Mouse (Mus musculus) adrenal gland, adult (tissue): ENCODE results near the gene Cfdp1.

Experiments used
- DNase-seq, 2 experiments: peaks; one replicate each; pipeline ENCODE4 v3.0.0; 2022 to 2023; ENCODE audit warnings: low spot score in 1 of 2; ENCODE audit not compliant: inconsistent age in 2 of 2

Gene Cfdp1

DNA sequence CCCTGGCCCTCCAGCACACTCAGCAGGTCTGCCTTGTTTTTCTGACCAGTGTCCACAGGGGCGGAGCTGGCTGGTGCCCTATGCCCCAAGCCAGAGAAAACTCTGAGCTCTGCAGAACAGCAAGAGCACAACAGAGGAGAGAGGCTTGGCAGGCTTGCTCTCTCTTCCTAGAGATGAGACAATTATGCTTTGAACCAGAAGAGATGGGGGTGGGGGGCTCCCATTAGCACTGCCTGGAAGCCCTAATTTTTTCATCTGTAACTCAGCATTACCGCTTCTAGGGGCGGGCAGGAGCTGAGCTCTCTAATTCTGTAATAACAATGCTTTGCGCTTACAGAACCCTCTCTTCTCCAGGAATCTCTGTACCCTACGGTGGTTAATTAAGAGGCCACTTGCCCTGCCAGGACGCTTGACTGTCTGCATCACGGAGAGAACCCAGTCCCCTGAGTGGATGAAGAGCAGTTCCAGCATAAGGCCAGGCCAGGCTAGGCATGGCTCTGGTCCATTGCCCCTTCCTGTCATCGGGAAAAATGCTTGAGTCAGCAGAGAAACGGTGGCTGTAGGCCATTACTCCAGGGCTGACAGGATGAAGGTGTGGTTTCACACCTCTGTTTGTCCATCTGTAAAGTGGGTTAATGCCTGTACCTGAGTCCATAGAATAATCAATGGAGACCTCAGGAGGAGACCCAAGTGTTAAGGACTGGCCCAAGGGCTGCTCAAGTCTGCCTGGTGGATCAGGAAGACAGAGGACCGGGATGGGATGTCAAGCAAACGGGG lies 111.6 kb downstream of the Cfdp1 start:
- DNase-seq: peak; percentile 60 to 83

DNA sequence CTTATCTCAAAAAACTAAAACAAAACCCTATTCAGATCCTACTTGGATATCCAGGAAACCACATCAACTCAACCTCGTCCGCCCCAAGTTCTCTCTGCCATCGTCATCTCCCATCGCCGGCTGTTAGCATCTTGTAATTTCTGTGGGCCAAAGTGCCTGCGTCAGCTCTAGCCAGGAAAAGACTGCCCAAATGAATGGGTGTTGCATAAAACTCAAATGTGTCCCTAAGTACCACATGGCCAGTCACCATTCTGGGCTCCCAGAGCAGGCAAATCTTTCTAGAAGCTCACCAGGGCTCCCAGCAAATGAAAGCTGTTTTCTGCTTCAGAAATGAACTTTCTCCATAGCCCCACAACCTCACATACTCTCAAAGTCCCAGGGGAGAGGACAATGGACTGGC lies 112.5 kb downstream of the Cfdp1 start:
- DNase-seq: peak in 1 of 2 experiments; percentile 73

DNA sequence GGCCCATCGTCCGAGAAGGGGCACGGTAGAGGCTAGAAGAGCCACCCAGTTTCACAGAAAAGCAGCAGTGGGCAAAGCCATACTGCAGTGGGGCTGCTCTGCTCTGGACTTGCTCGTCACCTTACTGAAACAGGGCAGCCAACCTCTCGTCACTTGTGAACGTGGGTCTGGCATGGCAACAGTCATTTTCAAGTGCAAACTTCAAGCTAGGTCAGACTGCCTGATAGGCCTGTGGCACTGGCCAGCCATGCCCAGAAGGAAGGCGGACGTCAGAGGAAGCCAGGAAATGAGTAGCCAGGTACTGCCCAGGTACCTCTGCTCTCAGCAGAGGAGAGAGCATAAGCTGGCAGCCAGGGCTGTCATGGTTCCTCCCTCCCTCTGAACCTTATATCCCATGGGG lies 113.1 kb downstream of the Cfdp1 start:
- peak in 1 of 2 experiments; percentile 57 for DNase-seq

DNA sequence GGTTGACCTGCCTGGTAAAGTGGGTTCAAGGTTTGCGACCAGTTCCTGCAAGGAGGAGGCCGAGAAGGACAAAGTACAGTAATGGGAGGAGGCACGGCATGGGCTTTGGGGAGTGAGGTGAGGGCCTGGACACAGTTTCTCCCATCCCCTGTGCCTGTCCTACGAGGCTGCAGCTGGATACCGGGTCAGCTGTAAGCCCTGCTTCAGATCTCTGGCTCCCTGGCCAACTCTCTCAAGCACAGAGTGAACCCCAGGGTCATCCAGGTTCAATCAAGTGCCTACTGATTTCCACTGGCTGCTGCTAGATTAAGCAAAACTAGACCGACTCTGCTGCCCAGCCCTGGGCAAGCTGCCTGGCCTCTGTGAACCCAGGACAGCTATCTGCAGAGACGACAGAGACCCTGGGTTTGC lies 113.8 kb downstream of the Cfdp1 start:
- DNase-seq: peak in 1 of 2 experiments; percentile 76

GRCm38 (mm10) chr8:111739604-111740003 lies 114.5 kb downstream of the Cfdp1 start:
- DNase-seq: peak in 1 of 2 experiments; percentile 65

DNA sequence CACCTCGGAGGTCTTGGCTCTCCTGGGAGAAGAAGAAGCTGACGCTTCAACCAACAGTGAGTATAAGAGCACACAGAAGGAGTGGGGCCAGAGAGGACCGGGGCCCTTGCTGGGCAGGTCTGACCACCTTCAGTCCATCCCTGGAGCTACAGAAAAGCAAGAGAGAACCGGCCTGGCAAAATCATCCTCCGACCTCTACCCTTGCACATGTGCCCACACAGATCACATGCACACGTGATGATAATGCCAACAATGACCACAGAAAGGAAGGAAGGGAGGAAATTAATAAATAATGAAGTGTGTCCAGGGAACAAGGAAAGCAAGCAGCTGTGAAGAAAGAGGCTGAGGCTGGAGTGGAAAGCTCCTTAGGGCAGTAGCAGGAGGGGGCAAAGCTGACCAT lies 115.2 kb downstream of the Cfdp1 start:
- DNase-seq: peak in 1 of 2 experiments; percentile 49

DNA sequence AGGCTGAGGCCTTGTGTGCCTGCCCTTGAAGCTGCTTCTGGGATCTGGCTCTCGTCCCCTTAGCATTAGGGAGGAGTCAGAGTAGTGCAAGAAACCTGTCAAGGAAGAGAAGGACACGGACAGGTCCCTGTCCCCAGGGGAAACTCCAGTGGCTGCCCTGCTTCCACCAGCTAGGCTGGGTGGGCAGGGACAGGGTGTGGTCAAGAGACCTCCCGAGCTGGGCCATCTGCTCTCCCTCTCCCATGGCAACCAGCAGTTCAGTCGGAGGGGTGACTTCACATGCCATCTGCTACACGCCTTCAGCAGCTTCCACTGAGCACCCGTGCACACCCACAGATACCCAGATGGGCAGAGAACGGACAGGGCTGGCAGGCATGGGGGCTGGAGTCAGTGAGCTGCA lies 117.8 kb downstream of the Cfdp1 start:
- peak; percentile 45 to 73 for DNase-seq

DNA sequence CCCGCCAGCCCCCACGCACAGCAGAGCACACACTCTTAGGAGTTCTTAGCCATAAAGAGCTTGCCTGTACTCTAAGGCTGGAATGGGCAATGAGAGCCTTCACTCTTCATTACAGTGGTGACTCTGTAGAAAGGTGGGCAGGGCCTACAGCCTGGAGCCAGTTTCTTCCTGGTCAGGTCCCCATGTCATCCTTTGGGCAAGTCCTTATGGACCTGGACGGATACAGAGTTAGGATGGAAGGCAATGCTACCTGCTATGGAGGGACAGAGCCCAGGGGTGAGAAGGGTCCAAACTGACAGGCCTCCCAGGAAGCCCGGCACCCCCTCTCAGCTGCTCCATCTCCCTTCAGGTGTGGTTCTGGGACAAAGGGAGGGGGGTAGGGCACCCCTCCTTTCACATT lies 118.3 kb downstream of the Cfdp1 start:
- no peak for DNase-seq

GRCm38 (mm10) chr8:111735335-111735761 lies 118.7 kb downstream of the Cfdp1 start:
- peak; percentile 70 to 80 for DNase-seq

DNA sequence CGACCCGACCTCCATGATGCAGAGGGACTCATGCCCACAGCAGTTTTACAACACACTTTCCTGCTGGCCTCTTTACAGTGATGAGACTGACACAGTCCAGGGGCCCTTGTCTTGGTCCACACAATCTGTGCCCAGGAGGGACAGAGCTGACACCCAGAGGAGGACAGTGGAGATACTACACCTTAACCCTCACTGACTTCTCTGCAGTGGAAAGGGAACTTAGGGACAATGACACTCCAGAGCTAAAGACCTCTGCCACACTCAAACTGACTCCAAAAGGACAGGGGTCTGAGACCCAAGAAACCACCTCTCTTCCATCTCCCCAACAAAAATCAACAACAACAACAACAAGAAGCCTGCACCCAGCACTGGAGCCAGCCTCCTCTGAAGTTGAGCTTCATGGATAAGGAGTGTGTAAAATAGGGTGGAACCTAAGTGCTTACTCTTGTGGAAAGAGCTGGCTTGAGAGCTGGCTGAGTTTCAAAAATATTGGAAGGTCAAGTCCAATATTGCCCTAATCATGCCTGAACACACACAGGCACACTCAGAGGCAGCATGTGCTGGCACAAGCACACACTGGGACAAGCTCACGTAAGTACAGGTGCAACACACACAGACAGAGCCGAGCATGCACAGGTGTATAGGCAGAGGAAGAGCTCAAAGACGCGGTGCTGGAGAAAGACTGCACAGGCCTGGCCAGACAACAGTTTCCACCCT lies 119.7 kb downstream of the Cfdp1 start:
- peak; percentile 18 to 71 for DNase-seq

DNA sequence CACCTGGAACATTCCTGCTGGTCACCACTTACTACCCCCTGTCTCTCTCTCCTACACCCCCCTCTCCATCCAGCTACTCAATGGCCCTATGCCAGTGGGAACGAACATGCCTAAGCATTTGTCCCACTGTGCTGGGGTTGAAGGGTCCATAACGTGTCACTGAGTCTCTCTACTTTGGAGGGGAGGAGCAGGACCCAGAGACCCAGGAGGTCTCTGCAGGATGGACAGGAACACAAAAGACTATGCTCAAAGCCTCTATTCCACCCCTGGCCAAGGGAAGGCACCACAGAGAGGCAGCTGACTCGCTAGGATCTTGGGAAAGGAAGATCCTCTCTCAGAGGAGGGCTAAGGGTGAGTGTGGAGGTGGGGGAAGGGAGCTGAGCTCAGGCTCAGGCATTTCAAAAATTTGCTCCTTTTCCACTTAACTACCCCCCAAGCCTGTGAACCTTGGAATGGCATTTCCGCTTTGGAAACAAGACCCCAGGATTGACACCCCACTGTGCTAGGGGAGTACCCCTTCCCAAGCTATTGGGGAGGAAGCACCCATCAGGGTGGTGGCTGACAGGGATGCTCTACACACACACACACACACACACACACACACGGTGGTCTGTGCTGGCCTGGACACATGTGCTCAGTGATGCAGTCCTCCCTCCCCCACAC lies 120.4 kb downstream of the Cfdp1 start:
- peak in 1 of 2 experiments; percentile 28 for DNase-seq

DNA sequence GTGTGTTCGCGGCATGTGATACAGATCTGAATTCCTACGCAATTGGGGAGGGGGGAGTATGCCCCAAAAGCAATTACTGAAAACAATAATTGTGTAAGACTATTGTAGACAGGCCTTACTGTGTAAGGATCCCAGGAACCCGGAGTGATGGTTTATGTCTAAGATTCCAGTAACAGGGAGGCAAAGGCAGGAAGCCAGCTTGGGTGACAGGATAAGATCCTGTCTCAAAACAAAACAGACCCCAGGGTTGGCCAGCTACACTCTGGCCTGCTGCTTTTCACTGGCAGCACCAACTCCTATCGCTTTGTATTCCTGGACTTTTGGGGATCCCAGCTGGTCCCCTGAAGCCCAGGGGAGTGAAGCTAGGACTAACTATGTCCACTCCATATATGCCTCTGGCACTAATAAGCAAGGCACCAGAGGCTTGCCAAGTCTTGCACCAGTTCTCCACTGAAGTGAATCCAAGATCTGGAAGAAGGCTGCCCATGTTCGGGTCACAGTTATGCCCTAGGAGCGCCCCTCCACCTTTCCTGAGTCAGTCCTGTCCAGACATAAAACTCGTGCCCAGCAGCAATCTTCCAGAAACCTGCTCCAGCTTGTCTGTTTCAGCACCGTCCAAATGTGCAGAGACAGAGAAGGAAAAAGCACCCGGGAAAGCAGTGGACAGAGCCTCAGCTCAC lies 121.5 kb downstream of the Cfdp1 start:
- DNase-seq: peak in 1 of 2 experiments; percentile 77

DNA sequence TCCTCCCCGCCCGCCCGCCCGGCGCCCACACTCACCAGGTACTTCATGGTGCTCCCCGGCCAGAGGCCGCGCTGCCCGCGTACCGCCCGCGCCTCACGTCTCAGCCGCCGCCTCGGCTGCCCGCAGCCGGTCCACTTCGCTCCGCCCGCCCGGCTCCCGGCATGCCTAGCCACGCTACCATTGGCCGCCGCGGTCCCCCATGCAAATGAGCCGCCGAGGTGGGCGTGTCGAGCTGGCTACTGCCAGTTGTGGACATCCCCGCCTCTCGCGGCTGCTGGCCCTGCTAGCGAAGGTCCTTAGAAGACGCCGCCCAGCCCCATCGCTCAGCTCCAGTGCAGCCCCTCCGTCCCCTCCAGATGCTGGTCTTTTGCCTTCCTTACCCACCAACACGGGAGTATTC lies 122.1 kb downstream of the Cfdp1 start:
- DNase-seq: peak; percentile 98 to 99

DNA sequence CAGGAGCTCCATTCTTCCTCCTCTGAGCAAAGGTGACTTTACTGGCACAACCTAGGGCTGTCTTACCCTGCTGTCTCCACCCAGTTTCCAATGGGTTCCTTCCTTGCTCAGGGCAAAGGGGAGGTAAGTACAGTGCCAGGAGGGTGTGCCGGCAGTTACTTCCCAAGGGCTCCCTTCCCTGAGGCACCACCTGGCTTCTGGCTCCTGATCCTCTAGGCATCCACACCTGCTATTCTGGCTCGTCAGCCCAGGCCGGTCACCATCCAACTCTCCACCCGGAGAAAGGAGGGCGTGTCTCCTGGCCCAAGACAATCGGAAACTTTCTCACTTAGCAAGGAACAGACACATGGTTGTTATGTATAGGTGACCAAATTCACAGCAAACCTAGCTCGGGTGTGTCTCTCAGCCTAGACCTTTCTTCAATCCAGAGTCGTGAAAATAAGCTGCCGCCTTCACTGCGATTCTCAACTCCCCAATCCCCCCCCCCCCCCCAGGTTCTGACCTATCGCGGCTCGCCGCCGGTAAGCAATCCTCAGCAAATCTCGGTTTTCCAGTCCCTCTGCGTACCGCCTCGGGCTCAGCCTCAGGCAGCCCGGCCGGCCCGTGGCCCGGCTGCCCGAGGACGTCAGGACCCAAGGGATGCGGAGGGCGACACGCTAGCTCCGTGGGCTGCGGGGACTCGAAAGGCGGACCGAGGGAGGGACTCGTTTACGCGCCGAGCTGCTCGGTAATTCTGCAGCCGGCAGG lies 122.7 kb downstream of the Cfdp1 start:
- DNase-seq: peak; percentile 47 to 78

DNA sequence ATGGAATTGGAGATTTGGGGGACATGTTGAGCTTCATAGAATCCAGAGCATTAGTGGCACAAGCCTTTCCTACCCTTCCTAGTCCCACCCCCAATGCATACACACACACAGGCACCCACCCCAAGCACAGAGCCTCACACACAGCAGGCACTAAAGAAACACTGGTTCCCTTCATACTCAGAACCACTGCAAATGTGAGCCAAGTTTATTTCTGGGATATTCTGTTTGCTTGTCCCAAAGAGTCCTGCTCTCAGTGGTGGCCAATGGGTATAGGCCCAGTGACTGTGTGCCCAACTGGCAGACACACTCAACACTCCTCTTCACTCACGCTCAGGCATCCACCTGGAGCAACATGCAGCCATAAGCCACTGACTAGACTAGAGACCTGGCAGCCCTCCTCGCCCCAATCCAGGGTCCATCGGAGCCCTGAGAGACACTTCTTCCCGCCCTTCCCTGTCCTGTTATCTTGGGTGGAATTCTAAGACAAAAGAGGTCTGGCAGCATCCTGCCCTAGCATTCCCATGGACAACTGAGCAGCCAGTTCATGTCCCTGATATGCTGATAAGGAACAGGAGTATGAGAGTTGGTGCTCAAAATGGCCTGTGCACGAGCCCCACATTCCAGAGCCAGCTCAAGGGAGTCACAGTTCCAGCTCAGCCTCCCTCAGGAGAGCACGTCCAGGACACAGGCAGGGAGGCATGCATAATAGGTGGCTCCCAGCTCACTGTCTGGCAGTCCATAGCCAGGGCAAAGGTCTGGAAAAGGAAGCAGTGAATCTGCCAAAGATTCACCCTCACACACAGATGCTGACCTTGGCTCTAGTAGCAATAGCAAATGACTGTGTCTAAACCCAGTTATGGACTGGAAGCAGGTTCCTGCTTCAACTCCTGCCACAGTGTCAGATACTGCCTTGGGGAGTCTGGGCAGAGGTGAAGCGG lies 124.6 kb downstream of the Cfdp1 start:
- peak; percentile 86 to 92 for DNase-seq

- no peak for DNase-seq
Observed at GRCm38 (mm10) chr8:111728481-111728880, 125.6 kb downstream of the Cfdp1 start.

GRCm38 (mm10) chr8:111727553-111727952 lies 126.5 kb downstream of the Cfdp1 start:
- no peak for DNase-seq

DNA sequence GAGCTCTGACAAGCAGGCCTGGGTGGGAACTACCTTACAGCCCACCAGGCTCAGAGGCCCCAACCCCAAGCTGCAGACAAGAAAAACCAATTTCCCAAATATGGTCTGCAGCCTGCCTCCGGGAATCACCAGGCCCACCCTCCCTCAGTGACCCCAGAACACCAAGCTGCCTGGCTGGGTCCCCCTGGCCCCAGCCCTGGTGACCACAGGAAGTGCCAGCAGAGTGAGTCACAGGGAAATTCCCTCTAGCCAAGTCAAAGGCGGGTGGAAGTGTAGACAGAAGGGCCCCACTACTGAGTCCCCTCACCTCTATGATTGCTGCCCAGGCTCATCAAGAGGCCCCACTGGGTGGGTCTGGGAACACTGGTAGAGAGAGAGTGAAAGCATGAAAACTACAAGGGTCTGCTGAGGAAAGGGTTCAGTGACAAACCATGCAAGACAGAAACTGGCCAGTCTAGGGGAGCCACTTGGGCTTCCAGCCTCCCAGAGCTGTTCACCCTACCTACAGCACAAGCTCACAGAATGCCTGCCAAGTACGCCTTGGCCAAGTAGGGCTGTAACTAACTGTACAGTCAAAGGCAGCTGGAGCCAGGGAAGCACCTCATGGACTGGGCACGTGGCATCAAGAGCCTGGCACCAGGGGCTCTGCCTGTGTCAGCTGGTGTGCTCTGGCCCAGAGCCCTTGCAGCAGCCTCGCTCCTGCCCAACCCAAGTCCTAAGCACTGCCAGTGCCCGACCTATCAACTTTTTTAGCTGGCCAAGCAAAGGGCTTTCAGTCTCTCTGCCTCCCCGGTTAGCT lies 127.8 kb downstream of the Cfdp1 start:
- peak; percentile 92 to 93 for DNase-seq

GRCm38 (mm10) chr8:111725341-111725740 lies 128.8 kb downstream of the Cfdp1 start:
- DNase-seq: no peak
